Mouse (Mus musculus) brain, embryonic 14.5 days (tissue): ENCODE data around the gene Slc4a10.

Experiments used
- CTCF ChIP-seq: fragments of 200-500 bp; IDR thresholded peaks from 2 replicates; pipeline ENCODE4 v1.5.1; 2012; ENCODE audit warnings: inconsistent platforms, mild to moderate bottlenecking, moderate library complexity, borderline replicate concordance; ENCODE audit not compliant: insufficient read depth, insufficient read length; ENCODE audit errors: extremely low read depth
- POLR2A ChIP-seq: fragments of 200-500 bp; IDR thresholded peaks from 2 replicates; pipeline ENCODE4 v1.6.1; 2012; ENCODE audit warnings: mild to moderate bottlenecking, inconsistent platforms, borderline replicate concordance; ENCODE audit not compliant: poor library complexity, insufficient read depth, insufficient read length, severe bottlenecking; ENCODE audit errors: extremely low read depth

- TF ChIP-seq CTCF (no peak), POLR2A (no peak)
Measured at GRCm38 (mm10) chr2:62301716-62302115, 255.5 kb downstream of the Slc4a10 start.
